Mouse (Mus musculus): Measurements from ENCODE around the gene Gm3239.
"Not testable (repeated sequence)": the region's sequence is repeated elsewhere in the genome, so short reads cannot be mapped to it uniquely, and the experiment has no call there.

DNA sequence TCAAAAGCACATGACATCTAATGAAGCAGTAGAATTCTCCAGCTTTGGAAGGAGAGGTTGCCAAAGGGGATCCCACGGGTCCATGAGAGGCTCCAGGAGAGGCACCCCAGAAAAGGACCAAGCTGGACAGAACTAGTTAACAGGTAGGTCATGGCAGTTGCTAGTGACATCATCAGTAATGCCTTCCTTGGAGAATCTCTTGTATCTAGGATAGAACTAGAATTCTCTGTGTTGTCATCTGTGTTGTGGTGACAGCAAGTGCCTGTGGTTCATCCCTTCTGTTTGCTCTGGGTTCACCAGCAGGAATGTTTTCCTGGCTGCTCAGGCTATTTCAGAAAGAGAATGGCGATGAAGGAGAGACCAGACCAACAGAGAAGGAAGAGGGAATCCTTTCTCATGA, at the start of gene Gm3239:
- TF ChIP-seq CTCF (conservative IDR thresholded peaks at IDR 0.05; ENCODE audit: low read length); POU5F1 (IDR thresholded peaks at IDR 0.05; ENCODE audit: borderline replicate concordance, low read length): not testable (repeated sequence)
